Mouse (Mus musculus) naive thymus-derived CD4-positive, alpha-beta T cell, adult 2 months (primary cell): Measurements from ENCODE around the gene Prkg1.
A peak's percentile ranks its signal among the peaks of the same experiment; 100 is the strongest.

Experiments
- DNase-seq: peaks from one replicate; pipeline ENCODE4 v3.0.0-alpha.2; 2011; ENCODE audit warnings: low read depth

Gene Prkg1

DNA sequence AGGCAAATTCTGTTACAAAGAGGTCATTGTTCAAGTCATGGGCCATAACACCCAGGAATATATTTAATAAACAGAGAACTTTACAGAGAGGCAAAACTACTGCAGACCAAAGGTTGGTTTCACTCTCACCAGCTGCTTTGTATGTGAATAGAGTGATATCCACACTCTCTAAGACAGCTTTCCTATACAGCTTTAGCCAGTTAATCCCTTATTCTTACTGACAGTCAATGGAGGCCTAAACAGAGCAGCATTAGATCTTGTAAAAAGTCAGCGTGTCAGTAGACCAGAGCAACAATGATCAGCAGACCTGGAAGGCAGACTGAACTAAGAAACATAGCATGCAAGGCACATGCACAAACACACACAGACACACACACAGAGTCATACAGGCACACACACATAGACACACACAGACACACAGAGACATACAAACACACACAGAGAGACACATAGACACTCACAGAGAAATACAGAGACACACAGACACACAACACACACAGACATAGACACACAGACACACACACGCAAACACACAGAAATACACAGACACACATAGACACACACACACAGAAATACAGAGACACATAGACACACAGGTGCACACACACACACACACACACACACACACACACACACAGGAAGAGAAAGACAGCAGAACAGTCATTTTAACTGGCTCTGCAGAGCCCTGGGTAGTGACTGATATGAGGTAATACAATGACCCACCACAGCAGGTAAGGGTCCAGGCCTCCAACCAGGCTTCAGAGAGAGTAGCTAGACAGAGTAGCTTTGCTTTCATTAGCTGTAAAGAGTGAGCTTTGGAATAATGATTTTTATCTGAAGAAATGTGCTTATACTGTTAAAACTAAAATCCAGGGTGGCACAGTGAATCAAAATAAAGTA is 723.6 kb downstream of the Prkg1 start:
- no peak for DNase-seq

DNA sequence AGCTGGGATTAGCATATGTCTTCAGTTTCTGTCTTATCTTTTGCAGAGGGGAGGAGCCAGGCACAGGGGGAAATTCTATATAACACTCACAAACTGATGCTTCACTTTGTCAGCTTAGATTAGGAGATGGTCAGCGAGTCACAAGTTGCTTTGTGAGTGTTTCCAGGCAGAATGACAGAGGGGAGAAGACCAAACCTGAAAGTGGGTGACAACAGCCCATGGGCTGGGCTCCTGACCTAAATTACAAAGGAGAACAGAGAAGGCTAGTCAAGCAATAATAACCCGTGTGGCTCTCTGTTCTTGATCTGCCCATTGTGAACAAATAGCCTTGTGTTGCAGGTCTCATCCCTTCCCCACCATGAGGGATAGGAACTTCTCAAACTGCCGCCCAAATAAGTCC is 725.9 kb downstream of the Prkg1 start:
- no peak for DNase-seq

DNA sequence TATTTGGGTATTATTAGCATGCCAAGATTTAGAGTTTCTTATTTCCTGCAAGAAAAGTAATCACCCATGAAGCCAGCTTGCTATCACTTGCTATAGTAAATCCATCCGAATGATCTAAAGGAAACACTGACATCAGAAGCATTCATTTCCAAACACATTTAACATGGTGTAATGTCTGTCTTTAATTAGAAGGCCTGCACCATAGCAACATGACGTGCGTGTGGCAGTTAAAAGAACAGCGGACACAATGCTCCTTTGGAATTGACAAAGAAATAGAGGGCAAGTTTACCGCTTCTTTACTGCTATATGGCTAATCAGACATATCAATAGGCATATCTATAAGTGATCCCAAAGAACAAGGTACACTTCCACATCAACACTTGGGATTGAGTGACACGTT is 733.2 kb downstream of the Prkg1 start:
- no peak for DNase-seq

DNA sequence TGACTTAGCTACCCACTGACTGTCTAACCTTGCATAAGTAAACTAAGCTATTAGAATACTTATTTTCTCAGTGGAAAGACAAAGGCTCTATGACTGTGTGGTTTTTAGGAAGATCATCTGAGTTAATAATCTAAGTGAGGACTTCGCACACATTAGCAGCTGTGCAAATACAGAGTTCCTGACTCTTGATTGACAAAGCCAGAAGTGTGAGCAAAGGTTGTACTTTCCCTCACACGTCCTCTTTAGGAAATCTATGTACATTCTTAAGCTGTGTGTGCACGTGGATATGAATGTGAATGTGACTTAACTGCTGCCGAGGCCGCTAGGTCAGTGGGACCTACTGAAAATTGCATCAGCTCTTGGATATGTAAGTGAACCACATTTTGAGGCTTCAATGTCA is 738.0 kb downstream of the Prkg1 start:
- no peak for DNase-seq

DNA sequence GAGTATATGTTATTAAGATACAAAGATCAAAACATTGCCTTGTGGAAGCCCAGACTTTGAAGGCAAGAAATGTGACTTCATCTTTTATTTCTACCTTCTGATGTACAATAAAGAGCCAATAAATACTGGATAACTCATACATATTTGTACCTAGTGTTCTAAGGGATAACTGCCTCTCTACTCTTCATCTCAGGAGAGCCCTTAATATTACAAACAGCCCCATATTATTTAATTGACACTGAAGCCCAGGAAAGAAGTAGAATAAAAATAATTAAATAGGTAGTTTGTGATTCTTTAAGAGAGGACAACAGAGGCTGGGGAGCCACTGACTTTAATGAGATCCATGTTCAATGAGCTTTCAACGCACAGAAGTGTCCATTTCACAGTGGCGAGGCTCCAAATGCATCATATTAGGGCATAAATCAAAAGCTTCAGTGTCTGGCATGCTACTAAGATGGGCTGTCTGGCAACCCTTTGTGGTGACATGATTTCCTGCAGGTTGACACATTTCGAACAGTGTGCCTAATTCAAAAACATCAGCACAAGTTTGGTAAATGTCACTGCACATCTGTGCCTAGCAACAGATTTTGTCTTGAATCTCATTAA is 753.2 kb downstream of the Prkg1 start:
- DNase-seq = no peak

DNA sequence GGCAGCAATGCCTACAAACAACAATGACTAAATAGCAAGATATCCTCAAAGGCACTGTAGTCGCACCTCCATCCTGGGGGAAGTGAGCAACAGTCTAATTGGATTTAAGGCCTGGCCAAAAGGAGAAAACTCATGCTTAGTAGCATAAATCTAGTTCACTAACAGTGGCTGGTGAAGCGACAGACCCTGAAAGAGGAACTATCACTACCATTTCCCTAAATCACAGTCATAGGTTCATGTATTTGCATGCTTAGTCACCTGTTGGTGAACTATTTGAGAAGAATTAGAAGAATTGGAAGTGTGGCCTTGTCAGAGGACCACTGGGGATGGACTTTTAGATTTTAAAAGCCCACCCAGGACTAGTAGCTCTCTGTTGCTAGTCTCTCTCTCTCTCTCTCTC is 766.3 kb downstream of the Prkg1 start:
- no peak for DNase-seq

DNA sequence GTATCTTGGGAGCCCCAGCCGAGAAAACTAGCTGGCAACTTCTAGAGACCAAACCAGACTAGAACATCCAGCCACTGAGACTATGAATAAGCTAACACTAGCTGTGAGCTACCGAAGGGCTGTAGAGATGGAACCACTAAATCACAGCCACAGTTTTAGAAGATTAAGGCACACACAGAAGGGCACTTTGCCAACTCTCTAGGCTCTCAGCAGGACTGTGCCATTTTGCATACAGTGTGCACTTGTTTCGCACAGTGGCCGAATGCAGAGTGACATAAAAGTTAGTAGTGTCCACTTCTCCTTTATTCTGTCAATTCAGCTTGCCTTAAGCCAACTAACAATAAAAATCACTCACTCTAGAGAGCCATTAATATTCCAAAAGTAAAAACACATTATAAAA is 774.4 kb downstream of the Prkg1 start:
- DNase-seq = no peak

DNA sequence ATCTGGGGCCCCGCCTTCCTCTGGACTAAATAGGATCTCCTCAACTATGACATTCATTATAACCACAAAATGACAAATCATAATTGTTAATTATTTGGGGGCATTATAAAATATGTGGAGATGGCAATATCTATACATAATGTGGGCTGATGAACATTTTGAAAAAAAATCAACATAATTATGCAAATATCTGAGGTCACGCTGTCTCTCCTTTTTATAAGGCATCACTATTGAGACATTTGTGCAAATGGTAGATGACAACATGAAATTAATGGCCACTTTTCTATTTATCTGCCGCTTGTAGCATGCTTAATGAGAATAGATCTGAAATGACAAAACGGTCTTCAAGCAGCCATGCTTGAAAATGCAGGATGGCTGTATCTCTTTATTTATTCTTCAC is 782.4 kb downstream of the Prkg1 start:
- DNase-seq = no peak

DNA sequence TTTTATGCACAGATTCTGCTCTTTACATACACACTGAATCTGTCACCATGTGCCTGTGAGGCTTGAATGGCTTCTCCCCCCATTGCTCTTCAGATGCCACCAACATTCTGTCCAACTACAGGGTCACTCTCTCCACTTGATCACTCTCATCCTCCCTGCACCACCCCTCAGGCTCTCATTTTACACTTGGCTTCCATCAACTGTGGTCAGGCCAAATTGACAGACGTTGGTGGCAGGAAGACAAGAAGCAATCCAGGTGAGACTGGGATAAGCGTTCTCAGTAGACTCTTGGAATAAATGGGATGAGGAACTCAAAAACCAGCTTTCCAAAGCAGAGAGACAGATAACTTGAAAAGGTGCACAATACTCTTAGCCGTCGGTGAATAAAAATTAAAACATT is 786.7 kb downstream of the Prkg1 start:
- DNase-seq = no peak

DNA sequence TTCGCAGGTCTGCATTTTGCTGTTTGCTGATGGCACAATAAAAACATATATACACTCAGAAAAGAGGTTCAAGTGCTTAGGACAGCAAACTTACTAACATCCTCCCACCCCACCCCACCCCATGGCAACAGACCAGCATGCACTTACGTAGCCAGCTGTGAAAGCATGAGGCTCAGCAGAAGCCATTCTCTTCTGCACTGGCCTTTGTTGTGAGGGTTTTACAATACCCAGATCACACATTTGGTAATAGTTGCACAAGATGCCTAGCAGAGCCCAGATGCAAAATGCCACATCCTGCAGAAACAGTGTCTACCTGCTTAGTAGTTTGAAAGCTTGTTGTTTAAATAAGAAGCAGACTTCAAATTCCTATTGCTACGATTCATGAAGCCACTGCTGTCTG is 814.2 kb downstream of the Prkg1 start:
- no peak for DNase-seq

DNA sequence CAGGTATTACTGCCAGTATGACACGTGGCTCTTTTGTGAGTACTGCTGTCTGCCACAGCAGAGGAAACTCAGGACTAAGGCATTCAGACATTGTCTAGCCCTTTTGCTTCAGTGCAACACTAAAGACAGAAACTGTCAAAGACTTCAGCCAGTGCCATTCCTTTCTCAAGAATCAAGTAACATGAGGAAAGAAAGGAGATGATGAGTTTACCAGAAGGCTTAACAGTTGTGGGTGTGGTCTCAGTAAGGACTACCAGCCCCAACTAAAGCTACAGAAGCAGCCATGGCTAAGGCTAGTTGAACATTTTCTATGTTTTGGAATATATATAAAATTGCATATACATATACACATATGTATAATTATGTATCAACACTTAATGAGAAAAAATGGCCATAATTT is 816.6 kb downstream of the Prkg1 start:
- no peak for DNase-seq

DNA sequence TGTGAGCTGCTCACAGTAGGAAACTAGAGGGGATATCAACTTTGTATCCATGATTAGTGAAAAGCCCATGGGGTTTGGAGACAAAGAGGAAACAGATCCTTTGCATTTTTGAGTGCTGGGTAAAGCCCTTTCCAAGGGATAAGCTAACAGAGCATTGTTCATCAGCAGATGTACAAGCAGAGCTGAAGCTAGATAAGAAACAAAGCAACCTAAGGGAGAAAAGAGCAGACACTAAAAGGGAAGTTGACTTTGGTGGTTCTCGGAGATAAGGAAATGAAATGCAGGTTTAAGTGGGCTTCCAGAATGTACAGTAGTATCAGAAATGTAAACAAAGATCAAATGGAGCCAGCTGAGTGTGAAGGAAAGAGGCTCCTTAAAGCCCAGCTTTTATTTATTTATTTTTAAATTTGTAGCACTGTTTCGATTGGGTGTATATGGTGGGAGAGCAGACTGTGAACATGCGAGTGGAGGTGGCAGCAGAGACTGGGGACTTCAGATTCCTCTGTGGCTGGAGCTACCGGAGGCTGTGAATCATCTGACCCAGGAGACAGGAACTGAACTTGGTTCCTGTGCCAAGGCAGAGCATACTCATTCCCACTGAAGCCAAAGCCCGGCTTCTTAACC is 822.4 kb downstream of the Prkg1 start:
- DNase-seq = no peak

DNA sequence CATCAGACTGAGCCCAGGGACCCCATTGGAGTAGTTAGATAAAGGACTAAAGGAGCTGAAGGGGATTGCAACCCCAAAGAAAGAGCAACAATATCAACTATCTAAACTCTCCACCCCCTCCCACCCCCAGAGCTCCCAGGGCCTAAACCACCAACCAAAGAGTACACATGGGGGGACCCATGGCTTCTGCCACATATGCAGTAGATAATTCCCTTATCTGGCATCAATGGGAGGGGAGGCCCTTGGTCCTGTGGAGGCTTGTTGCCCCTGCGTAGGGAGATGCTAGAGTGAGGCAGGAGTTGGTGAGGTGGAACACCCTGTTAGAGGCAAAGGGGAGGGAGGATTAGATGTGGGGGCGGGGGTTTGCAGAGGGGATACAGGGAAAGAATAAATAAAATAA is 826.8 kb downstream of the Prkg1 start:
- no peak for DNase-seq

DNA sequence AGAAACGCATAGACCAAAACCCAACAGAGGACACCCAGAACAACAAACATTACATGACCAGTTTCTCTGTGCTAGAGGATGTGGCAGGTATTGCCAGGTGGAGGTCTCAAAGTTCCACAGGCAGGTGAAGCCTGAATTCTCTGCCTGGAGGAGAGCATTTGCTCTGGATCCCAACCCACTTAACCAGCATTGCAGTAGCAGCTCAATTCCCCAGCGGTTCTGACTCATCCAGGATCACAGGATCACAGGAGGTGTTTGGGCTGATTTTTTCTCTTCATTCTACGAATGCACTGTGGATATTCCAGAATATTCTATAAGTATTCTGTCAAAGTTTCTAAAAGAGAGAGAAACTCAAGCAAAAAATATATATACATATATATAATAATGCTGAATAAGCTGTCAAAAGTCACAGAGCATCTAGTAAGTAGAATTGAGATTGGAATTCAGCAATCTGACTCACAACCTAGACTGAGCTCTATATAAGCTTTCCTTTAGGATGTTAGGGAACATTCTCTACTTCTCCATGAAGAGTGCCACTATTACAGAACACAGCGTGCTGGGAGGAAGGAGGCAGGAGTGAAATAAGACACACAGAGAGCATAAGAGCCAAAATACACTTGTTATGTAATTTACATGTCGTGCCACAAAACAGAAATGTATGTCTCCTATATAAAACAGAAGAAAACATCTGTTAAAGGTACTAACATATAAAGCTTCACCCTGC is 833.2 kb downstream of the Prkg1 start:
- no peak for DNase-seq

DNA sequence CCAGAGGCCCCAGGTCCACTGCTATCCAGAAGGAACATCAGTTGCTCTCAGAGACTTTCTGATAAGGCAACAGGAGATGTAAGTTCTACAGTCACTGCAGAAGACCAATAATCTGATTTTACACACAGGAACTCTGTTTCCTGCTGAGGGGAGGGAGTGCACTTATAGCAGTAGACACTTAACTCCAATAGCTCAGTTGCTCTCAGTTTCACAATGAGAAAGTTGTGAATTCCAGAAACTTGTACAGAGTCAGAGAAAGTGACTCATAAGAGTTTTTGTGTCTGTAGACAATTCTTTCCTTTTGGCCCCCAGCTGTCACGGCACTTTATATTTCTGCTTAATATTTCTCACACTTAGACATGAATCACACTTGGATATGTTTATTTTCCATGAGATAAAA is 840.8 kb downstream of the Prkg1 start:
- DNase-seq = no peak

DNA sequence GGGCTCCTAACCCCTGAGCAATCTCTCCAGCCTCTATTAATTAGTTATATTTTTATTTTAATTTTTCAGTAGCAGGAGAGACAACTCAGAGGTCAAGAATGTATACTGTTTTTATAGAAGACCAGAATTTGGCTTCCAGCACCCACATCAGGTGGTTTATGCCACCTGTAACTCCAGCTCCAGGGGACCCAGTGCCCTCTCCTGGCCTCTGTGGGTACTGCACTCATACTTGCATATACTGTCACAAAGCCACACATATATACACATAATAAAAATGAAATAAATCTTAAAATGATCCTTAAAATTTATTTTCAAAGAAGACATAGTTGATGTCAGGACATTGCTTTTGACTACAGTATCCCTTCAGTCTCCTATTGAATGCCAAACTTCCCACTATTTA is 862.5 kb downstream of the Prkg1 start:
- no peak for DNase-seq

DNA sequence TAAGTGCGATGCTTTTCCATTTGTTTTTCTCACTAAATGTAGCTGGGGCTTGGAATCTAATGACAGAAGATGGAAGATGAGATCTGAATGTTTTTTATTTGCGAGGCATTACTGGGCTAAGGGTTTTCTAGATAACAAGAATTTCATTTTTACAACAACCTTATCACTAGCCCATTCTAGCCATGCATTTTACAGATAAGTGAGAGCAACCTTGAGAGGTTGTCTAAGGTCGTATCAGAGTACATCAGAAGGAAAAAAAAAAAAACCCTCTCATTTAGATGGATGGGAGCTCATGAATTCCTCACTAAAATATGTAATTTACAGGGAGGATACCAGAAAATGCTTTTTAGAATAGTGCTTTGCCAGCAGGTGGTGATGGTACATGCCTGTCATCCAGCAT is 863.8 kb downstream of the Prkg1 start:
- no peak for DNase-seq

DNA sequence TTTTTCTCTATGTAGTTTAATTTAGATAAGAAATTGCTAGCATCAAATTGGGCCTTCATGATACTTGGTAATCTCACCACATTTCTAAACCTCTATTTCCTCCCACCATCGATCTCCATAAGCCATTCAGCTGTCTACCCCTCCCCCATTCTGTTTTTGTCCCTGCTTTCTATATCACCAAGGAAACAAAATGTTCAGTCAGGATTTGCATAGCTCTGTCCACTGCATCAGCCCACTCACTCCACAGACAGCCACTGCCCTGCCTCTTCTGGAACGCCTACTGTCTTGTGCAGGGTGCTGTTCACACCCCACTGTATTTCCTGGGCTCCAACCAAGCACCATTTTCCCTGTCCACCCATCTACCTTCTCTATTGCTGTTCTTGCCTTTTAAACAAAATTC is 874.5 kb downstream of the Prkg1 start:
- DNase-seq = no peak

DNA sequence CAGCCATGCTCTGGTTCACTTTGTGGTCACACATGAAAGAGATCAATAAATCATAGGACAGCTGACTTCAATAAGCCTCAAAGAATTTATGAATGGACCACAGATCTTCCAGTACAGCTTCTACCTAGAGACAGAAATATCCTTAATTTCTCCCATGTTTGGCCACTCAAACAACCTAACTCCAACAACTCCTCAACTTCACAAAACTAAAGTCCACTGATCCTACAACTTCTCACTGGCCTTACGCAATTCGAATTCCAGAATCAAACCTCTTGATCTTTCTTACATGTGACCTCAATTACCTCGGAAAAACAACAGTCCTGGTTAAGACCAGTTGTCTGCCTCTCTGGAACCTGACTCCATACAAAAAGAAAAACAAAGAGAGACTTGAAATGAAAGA is 875.0 kb downstream of the Prkg1 start:
- no peak for DNase-seq

DNA sequence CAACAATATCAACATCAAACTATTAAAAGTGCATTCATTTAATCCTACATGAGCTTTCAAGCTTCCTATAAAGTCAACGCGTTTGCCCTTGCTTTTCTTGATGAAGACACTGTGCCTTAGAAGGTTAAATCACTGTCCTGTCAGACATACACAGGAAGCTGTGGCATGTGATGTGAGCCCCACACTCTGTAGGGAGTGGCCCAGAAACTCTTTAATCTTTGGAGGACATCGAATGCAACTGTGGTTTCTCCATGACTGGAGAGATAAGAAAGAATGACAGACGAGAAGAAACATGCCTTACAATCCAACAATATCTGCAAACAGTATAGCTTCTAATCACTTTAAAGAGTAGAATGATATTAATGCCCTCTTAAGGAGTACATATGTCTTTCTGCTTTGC is 903.4 kb downstream of the Prkg1 start:
- no peak for DNase-seq

DNA sequence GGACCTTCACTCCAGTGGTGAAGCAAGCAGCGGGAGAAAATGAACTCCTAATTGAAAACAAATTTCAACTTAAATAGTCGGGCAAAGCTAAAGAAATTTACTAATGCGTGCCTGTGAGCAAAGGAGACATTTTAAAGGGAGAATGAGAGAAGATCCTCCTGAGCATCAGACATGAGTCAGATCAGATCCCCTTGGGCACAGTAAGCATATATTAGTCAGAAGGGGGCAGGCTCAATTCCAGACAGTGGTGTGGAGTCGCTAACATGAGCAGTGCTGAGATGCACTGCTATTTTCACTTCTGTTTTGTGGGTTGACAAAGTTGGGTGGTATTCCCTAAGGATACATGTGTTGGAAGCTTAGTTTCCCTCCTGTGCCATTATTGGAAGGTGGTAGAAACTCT is 913.8 kb downstream of the Prkg1 start:
- DNase-seq = no peak

DNA sequence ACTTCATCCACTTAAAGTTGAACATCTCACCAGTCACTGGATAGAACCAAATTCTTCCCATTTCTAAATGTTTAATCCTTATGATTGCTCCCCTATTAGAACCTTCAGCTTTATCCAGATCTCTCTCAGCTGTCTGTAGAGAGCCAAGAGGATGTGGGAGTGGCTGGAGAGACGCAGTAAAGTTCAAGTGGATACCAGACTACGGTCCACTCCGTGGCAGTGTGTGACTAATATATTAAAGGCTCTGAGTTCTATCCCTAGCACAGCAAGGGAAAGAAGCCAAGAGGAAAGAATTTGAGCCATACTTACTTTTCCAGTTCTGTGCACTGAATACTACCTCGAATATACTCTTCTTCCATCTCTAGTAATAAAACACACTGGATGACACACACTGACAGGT is 919.9 kb downstream of the Prkg1 start:
- DNase-seq = no peak

DNA sequence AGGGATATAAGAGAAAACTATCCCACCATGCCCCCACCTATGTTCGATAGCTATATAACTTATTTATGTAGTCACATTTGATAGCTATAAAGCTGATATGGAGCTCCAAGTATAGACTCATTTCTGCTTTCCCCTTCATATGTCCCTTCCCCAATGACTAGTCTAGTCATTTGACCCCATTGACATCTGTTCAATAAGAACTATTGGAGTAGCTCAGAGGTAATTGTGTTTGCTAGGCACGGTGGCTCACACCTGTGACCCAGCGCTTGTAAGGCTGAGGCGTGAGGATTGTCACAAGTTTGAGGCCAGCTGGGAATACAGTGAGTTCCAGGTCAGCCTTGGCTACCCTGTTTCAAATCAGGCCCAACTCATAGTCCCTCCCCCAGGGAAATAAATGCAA is 921.2 kb downstream of the Prkg1 start:
- peak; percentile 1 for DNase-seq
